Mouse (Mus musculus): ENCODE results near the gene Myo1h.

Myo1h gene

DNA sequence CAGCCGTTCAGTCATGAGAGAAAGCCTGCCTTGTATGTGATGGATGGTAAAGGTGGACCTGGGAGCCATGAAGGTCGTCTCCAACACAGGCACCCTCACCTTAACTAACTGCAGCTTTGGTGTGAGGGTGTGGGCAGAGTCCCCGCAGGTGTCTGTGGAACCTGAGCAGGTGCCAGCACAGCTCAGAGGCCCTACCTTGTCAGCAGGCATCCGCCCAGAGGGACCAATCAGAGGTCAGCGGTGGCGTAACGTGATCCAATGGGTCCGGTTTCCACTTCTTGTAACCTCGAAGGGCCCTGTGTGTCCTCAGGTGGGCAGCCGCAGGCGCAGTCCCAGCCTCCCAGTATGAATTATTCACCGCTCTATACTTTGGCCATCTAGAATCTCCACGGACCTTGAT, at the start of gene Myo1h:
TSS of gene Myo1h (plus strand) at position 293 of the 400 bp plus-strand sequence.
- TF ChIP-seq GATA4 (IDR thresholded peaks at IDR 0.05; ENCODE audit: insufficient replicate concordance, low read length) = no peak

DNA sequence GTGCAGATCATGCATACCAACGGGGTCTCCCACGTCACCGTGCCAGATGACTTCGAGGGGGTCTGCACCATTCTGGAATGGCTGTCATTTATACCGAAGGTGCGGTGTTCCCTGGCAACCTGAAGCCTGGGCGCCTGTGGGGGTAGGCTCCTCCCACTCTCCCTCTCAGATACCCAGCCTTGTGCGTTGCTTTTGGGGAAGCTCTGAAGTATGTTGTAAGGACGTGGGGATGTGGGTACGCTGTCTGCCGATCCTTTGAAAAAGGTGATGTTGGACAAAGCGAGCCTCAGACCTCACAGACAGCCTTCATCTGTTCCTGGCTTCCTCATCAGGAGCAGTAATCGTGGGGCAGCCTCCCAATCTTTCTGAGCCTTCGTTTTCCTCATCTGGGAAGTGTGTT, 49.2 kb upstream of the Myo1h start:
- no peak for TF ChIP-seq GATA4 (IDR thresholded peaks at IDR 0.05; ENCODE audit: insufficient replicate concordance, low read length)

DNA sequence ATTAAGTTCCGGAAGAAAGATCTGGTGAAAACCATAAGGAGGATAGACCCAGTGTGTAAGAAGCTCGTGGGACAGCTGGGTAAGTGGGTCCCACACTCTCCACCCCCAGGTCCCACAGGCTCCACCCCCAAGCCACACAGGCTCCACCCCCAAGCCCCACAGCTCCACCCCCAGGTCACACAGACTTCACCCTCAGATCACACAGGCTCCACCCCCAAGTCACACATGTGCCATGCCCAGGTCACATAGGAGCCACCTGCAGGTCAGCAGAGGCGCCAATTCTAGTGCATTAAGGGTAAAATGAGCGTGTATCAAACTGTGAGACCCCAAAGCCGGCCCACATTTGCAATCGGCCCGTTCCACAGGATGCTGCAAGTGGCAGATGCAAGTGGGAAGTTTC, 42.5 kb upstream of the Myo1h start:
- no peak for TF ChIP-seq GATA4 (IDR thresholded peaks at IDR 0.05; ENCODE audit: insufficient replicate concordance, low read length)

DNA sequence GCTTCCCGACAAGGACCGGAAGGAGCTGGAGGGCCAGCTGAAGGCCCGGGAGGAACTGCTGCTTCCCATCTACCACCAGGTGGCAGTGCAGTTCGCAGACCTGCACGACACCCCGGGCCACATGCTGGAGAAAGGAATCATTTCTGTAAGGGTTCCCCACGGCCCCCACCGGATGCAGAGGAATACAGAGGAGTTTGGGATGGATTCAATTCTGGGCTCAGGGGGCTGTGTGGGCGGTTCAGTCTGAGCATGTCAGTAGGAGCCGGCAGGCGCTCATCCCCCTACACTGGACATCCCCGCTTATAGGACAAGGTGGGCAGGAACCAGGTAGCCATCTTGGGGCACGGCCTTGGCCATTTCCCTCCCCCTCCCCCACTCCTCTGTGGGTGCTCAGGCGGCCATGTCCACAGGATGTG, 40.8 kb upstream of the Myo1h start:
- no peak for TF ChIP-seq GATA4 (IDR thresholded peaks at IDR 0.05; ENCODE audit: insufficient replicate concordance, low read length)

DNA sequence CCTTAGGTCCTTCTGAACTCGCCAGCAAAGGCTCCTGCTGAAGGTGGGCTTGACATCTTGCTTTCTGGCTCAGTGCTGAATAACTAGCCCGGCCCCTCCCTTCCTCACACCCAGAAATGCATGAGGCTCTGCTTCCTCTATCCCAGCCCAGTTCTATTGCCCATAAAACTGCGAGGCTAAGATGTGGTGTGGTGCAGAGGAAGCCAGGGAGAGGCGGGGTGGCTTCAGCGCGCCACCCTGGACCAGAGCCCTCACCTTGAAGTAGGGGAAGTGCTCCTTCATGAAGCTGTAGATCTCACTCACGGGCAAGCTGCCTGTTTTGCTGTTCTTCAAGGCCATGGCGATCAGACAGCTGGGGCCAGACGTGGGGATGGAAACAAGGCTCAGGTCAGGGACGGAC, 29.5 kb upstream of the Myo1h start:
- TF ChIP-seq GATA4 (IDR thresholded peaks at IDR 0.05; ENCODE audit: insufficient replicate concordance, low read length) = no peak

DNA sequence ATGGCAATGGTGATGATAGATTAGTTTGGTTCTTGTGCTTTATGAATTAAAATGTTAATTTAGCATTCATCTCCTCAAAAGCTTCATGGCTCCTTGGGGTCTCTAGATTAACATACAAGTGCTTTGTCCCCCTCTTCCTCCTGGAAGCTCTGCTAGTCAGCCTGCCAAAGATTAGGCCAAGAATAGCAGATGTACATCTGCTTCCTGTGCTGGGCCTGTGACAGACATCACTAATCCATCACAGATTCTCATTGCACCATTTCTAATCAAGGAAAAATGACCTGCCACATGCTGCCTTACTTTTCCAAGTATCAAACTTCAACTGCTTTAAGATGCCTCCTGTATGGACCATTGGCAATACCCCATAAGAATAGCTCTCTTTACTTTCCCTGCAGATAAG, 27.5 kb upstream of the Myo1h start:
- TF ChIP-seq GATA4 (IDR thresholded peaks at IDR 0.05; ENCODE audit: insufficient replicate concordance, low read length) = no peak

DNA sequence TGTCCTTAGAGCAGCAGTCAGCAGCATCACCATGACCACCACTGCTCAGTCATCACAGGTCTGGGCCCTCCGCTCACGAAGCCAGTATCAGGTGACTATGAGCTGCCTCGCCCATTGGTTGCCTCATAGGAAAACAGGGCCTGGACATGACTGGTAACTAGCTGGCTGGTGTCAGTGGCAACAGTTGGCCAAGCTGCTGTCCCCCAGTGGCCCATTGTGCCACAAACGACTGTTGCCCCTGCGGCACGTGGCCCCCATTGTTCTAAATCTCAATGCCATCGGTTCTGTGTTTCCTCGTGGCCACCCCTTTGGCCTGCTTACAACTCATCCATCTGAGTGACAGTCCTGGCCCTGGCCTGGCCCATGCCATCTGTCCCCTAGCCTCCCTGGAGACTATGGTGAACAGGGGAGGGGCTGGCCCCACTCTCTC, 24.9 kb upstream of the Myo1h start:
- TF ChIP-seq GATA4 (IDR thresholded peaks at IDR 0.05; ENCODE audit: insufficient replicate concordance, low read length) = no peak

DNA sequence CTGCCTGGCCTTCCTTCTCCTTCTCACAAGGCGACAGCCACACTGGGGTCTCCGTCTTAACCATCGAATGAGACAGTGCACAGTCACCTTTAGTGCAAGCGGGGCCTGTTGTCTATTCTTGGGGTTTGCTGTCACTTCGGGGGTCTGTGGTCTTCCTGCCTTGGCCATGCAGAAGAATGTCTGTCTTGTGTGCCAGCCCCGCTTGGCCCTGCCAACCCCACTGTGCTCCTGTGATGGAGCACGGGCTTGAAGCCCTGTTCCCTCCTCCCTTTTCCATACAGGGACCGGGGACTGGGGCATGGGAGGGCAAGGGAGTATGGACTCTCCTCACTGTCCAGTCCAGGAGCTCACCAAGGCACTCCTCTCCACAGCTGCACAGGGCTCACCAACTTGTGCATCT, 24.2 kb upstream of the Myo1h start:
- no peak for TF ChIP-seq GATA4 (IDR thresholded peaks at IDR 0.05; ENCODE audit: insufficient replicate concordance, low read length)

DNA sequence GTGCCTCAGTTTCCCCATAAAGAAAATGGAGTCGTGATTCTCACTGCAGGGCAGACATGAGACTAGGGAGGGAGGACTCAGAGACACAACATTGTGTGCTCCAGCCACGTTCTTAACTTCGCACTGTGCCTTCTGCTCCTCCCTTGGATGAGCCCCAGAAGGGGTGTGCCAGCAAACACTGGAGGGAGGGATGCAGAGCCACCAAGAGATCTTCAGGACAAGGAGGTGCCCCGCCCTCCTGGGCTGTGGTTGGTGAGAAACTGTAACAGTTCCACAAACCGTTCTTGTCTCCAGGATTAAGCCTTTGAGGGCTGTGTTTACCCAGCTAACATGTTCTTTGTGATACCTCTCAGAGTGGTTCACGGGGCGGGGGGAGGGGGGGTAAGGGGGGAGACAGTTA, 20.3 kb upstream of the Myo1h start:
- TF ChIP-seq GATA4 (IDR thresholded peaks at IDR 0.05; ENCODE audit: insufficient replicate concordance, low read length) = no peak

DNA sequence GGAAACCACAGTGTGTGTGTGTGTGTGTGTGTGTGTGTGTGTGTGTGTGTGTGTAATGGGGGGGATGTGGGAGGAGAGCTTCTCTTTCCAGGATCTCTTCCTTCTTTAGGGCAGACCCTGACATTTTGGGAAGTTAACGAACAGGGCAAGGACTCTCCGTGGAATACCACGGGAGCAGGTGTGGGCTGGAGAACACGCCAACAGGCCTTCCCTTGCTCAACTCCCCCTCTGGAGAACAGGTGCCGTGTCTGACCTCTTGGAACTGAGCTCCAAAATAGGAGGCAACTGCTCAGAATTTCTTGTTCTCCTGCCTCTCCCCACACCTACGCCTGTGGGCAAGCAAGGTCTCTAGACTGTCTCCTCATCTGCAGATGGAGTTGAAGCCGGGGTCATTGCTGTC, 19.5 kb upstream of the Myo1h start:
- TF ChIP-seq GATA4 (IDR thresholded peaks at IDR 0.05; ENCODE audit: insufficient replicate concordance, low read length) = no peak

DNA sequence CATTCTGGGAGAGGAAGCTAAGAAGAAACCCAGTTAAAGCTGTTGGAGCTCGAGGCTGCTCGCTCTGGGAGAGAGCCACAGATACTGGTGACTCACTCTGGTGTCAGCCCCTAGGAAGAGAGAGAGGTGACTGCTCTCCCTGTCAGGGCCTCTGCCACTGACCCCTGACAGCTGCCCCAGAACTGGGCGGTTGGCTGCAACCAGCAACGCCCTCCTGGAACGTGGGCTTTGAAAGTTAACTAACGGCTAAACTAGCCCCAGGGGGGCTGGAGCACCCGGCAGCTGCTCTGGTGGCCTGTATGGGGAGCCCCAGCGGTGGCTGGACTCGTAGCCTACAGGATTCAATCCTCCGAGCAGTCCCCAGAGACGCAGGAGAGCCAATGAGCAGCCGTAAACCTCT, 19.0 kb upstream of the Myo1h start:
- TF ChIP-seq GATA4 (IDR thresholded peaks at IDR 0.05; ENCODE audit: insufficient replicate concordance, low read length) = no peak

DNA sequence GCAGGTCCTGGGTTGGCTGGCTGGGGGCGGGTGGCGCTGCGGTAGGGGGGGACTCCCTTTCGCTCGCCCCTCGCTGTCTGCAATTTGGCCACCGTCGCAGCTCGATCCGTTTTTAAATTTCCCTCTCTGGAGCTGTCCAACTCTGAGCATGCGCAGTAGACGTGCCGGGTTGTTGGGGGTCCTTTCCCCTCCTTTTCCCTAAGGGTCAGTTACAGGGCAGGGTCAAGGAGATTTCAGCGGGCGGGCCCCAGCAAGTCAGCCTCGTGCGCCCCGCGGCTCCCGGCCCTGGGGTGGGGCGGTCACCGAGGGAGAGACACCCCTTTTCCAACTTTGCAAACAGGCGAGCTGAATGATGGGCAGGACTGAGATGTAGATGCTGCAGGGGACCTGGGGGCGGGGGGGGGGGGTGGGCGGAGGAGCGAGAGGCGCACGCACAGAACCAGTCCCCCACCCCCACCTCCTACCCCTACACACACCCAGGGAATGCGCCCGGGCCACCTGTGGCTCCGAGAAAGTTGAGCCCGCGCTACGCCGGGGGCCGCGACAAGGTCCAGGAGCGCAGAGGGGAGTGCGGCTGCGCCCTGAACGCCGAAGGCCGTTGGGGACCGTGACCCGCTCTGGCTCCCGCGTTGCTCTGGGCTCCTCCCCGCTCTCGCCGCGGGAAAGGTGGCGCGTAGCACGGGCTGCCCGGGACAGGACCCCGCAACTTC, 15.1 kb upstream of the Myo1h start, which contains the start of gene Foxn4:
TSS of gene Foxn4 (minus strand) at position 115 of the 710 bp plus-strand sequence.
- no peak for TF ChIP-seq GATA4 (IDR thresholded peaks at IDR 0.05; ENCODE audit: insufficient replicate concordance, low read length)

DNA sequence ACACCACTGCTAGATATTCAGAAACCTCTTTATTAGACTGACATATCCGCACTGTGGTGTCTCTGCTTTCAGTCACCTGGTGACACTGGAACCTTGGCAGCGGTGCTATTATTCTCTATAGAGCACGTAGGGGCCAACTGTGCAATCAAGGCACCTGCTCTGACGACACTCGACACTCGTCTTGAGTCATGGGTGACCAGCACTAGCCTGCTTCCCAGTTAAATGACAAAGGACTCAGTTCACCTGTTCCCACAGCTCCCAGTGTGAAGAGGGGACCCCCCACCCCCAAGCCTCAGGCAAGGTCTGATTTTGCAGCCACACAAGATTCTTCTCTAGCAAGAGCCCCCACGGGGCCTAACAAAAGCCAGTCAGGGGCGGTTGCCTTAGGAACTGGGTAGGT, 13.6 kb upstream of the Myo1h start:
- TF ChIP-seq GATA4 (IDR thresholded peaks at IDR 0.05; ENCODE audit: insufficient replicate concordance, low read length) = no peak

DNA sequence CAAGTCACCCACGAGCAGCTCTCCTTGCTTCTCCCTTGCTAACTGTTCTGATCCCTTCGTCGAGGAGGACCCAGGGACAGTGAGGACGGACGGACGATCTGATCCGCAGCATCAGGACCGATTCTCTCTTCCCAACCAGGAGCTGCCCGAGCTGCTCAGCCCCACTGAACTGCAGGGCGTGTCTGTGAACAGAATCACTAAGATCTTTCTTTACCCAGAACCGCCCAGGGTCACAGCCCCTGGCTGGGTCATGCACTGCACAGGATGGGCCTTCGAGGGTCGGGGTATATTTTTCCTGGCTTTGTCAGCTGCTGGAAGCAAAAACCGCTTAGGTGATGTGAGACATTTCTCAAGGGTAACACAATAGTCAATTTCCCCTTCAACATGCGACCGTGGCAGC, 13.0 kb upstream of the Myo1h start:
- TF ChIP-seq GATA4 (IDR thresholded peaks at IDR 0.05; ENCODE audit: insufficient replicate concordance, low read length) = no peak

DNA sequence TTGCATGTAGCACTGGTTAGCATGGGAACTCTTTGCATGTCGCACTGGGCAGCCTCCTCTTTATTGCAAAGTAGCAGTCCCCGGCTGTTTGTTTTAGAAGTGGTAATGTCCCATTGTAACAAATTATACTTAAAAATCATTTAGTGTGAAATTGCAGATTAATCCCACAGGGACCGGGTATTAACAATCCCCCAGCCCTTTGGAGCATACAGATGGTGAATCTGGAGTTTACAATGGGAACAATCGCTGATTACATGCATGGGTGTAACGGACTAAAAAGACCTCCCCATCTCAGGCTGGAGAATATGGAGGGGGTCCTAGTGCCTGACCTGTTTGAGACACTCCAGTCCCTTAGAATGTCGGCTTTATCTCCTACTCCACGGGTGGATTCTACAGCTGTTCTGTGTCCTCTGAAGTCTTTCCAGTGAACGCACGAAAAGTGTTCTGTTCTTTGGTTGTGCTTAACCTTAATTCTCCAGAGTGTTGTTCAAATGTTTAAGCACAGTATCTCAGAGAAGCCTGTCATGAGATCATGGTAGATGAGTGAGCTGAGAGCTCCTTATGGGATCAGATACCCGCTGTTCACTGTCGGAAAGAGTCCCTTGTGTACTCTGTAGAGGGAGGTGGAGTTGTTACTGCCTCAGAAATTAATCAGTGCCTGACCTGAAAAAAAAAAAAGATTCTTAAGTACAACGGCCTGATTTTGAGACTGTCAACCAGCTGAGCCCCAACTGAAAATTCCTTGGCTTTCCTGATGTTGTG, 9.4 kb upstream of the Myo1h start:
- TF ChIP-seq GATA4 (IDR thresholded peaks at IDR 0.05; ENCODE audit: insufficient replicate concordance, low read length) = no peak

DNA sequence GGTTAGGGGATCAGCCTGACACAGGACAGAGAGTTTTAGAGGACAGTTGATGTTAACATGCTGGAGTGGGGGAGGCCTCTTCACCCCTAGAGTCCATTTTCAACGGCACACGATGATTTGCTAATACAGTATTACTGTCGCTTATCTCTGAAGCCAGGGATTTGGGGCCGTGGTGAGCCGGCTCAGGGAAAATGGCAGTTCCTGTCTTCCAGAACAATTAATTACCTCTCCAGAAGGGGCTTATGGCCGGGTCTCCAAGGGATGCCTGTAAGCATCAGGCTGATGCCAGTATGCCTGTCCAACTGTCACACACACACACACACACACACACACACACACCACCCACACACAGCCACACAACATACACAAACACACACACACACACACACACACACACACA, 6.6 kb upstream of the Myo1h start:
- no peak for TF ChIP-seq GATA4 (IDR thresholded peaks at IDR 0.05; ENCODE audit: insufficient replicate concordance, low read length)

All from liver, adult (tissue).